Mouse (Mus musculus) heart, embryonic 12.5 days (tissue): ENCODE data around the gene Blnk. TPM values are rescaled to one million over a fixed set of nuclear protein-coding genes. Genes with fewer than 3 reads are reported as not detected.

Experiments
- ATAC-seq: fragments of 200-750 bp; cut with Nextera tagmentation; 2 replicates; pipeline ENCODE4 v1.8.0; 2017; ENCODE audit warnings: moderate TSS enrichment, moderate library complexity; ENCODE audit not compliant: insufficient number of reproducible peaks, low FRiP score
- H3K27ac ChIP-seq: fragments of 300-500 bp; sonication (generic); 2 replicates; pipeline ENCODE4 v1.5.1; 2016; ENCODE audit warnings: mild to moderate bottlenecking, moderate library complexity; ENCODE audit not compliant: poor library complexity, severe bottlenecking
- H3K27me3 ChIP-seq: fragments of 300-500 bp; sonication (generic); replicated peaks from 2 replicates; pipeline ENCODE4 v1.6.1; 2016; ENCODE audit warnings: mild to moderate bottlenecking, moderate library complexity
- H3K36me3 ChIP-seq: fragments of 300-500 bp; sonication (generic); 2 replicates; pipeline ENCODE4 v1.6.1; 2016; ENCODE audit warnings: mild to moderate bottlenecking, moderate library complexity
- H3K4me1 ChIP-seq: fragments of 300-500 bp; sonication (generic); replicated peaks from 2 replicates; pipeline ENCODE4 v1.6.1; 2016; ENCODE audit warnings: mild to moderate bottlenecking
- H3K4me2 ChIP-seq: fragments of 300-500 bp; sonication (generic); 2 replicates; pipeline ENCODE4 v1.6.1; 2016; ENCODE audit warnings: mild to moderate bottlenecking, moderate library complexity
- H3K4me3 ChIP-seq: fragments of 300-500 bp; sonication (generic); 2 replicates; pipeline ENCODE4 v1.5.1; 2016; ENCODE audit warnings: mild to moderate bottlenecking
- H3K9ac ChIP-seq: fragments of 300-500 bp; sonication (generic); 2 replicates; pipeline ENCODE4 v1.6.1; 2016; ENCODE audit warnings: mild to moderate bottlenecking, moderate library complexity
- H3K9me3 ChIP-seq: fragments of 300-500 bp; sonication (generic); replicated peaks from 2 replicates; pipeline ENCODE4 v1.6.1; 2016; ENCODE audit warnings: mild to moderate bottlenecking, moderate library complexity
- WGBS: fragments of 180-500 bp; shearing (Covaris S2); methylation state at CpG from one replicate; pipeline ENCODE4 v1.1.7; 2016; 5-methylcytosine and 5-hydroxymethylcytosine counted together
- polyA plus RNA-seq: library from polyadenylated mRNA; unstranded; fragments of >200 nt; fragmentation: Nextera tagmentation; extraction: Ambion mirVana; gene quantifications from 2 replicates; pipeline ENCODE4 v1.2.1, GENCODE M21; 2016

The Blnk gene
- polyA plus RNA-seq, 1 experiment from 2014 or later = 0.19 TPM

DNA sequence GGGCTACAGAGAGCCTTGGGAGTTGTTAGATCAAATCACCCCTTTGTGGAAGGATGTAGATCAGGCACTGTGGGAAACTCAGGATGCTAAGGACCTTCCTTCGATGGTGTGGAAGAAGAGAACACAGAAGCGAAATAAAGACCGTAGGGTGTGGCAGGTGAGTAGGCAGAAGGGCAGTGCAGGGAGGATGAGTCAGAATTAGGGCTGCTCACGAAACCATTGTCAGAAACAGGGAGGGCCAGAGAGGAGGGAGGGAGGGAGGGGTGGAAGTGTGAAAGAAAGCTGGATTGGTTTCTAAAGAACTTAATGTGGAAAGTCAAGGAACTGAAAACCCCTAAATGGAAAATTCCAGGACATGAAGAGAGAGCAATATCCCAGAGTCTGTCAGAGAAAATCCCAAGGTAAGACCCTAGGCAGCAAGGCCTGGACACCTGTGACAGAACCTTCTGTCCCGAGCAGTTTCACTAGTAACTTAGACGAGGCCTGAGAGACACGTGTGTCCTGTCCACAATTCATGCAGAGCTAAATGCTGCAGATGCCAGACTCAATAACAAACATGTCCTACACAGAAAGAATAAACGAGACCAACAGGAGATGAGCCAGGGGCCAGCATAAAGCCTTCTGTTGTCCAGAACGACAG lies 4.3 kb downstream of the Blnk start:
- 73% methylated on average over 9 of the region's 9 CpGs for WGBS
- no peak overlapping the region for H3K4me3 ChIP-seq
- no peaks in the 10 kb centered on the region for H3K4me1 ChIP-seq
- H3K9me3 ChIP-seq = no peaks in the 10 kb centered on the region
- no peaks in the 10 kb centered on the region for H3K36me3 ChIP-seq
- H3K27me3 ChIP-seq = no peaks in the 10 kb centered on the region
- no peak overlapping the region for H3K9ac ChIP-seq
- ATAC-seq = no peak
- H3K27ac ChIP-seq = no peak overlapping the region
- H3K4me2 ChIP-seq = no peak overlapping the region

DNA sequence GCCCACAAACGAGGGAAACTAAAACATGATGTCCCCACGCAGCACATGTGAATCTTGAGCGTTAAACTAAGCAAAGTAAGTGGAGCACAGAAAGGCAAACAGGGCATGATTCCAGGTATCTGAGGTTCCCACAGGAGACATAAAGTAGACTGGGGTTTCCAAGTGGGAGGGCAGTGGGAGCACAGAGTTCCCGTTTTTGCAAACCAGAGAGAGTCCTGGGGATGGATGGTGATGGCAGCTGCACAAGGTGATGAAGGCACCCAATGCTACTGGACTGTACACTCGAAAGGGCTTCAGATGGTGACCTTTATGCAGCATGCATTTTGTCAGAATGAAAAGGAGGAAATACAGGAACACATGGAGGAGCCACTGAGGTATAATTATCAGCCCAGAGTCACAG lies 5.5 kb downstream of the Blnk start:
- 74% methylated on average over 5 of the region's 5 CpGs for WGBS
- no peaks in the 10 kb centered on the region for H3K4me1 ChIP-seq
- H3K4me3 ChIP-seq = no peak overlapping the region
- H3K27ac ChIP-seq = no peak overlapping the region
- ATAC-seq = no peak
- H3K36me3 ChIP-seq = no peaks in the 10 kb centered on the region
- H3K9ac ChIP-seq = no peak overlapping the region
- no peaks in the 10 kb centered on the region for H3K9me3 ChIP-seq
- no peaks in the 10 kb centered on the region for H3K27me3 ChIP-seq
- no peak overlapping the region for H3K4me2 ChIP-seq

DNA sequence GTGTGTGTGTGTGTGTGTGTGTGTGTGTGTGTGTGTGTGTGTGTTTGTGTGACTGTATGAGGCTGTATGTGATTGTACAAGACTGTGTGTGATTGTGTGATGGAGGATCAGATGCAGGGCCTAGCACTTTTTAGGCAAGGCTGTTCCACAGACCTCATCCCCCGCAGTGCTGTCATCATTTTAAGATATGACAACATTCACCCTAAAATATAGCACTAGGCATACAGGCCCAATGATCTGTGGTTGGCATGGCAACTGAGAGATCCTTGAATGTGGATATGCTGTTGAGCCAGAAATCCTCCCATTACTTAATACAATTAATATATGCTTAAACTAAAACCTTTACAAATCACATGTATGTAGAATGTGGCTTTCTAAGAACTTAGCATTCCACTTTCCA lies 9.8 kb downstream of the Blnk start:
- ATAC-seq = no peak
- Histone ChIP-seq H3K9me3 (no peaks in the 10 kb centered on the region), H3K36me3 (no peaks in the 10 kb centered on the region), H3K27me3 (no peaks in the 10 kb centered on the region), H3K4me3 (no peak overlapping the region), H3K9ac (no peak overlapping the region), H3K4me1 (no peaks in the 10 kb centered on the region), H3K27ac (no peak overlapping the region), H3K4me2 (no peak overlapping the region)
- WGBS = 81% methylated on average over 1 of the region's 1 CpGs

DNA sequence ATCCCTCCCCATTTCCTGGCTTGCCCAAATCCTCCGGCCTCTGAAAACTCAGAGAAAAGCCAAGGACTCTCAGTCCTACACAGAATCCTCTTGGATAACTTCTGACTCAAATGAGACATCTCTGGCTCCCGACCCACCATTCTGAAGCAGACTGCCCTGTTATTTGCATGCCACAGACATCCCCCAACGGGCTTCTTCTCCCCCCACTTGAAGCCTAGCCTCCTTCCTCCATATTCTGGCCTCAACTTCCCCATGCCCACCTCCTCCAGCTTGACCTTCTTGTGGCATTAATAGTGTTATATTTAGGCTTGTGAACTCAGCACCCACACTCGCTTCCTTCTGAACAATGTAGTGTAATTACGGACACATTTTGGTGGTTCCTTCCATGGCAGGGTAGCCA lies 13.7 kb downstream of the Blnk start:
- no peak overlapping the region for H3K9ac ChIP-seq
- no peaks in the 10 kb centered on the region for H3K9me3 ChIP-seq
- ATAC-seq = no peak
- H3K4me1 ChIP-seq = no peaks in the 10 kb centered on the region
- H3K27ac ChIP-seq = no peak overlapping the region
- 71% methylated on average over 5 of the region's 5 CpGs for WGBS
- H3K27me3 ChIP-seq = no peaks in the 10 kb centered on the region
- no peak overlapping the region for H3K4me2 ChIP-seq
- no peaks in the 10 kb centered on the region for H3K36me3 ChIP-seq
- no peak overlapping the region for H3K4me3 ChIP-seq

DNA sequence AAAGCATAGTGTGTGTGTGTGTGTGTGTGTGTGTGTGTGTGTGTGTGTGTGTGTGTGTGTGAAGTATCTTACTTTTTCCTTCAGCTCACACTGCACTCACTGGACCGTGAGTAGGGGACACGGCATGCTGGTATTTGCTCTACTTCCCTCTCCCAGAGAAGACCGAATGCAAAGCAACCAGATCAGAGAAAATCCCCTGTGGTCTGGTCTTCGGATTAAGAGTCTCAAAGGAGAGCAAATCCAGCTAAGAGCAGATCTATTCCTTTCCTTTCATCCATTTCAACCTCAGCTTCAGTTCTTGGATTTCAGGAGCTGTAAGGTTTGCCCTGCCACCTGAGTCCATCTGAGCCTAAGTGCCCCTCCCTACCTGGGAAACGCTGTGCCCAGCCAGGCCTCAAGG lies 16.3 kb downstream of the Blnk start:
- H3K4me1 ChIP-seq = no peaks in the 10 kb centered on the region
- H3K4me2 ChIP-seq = no peak overlapping the region
- WGBS = 52% methylated on average over 5 of the region's 5 CpGs
- H3K27ac ChIP-seq = no peak overlapping the region
- H3K9me3 ChIP-seq = no peaks in the 10 kb centered on the region
- H3K9ac ChIP-seq = no peak overlapping the region
- no peaks in the 10 kb centered on the region for H3K36me3 ChIP-seq
- ATAC-seq = no peak
- H3K27me3 ChIP-seq = no peaks in the 10 kb centered on the region
- no peak overlapping the region for H3K4me3 ChIP-seq

DNA sequence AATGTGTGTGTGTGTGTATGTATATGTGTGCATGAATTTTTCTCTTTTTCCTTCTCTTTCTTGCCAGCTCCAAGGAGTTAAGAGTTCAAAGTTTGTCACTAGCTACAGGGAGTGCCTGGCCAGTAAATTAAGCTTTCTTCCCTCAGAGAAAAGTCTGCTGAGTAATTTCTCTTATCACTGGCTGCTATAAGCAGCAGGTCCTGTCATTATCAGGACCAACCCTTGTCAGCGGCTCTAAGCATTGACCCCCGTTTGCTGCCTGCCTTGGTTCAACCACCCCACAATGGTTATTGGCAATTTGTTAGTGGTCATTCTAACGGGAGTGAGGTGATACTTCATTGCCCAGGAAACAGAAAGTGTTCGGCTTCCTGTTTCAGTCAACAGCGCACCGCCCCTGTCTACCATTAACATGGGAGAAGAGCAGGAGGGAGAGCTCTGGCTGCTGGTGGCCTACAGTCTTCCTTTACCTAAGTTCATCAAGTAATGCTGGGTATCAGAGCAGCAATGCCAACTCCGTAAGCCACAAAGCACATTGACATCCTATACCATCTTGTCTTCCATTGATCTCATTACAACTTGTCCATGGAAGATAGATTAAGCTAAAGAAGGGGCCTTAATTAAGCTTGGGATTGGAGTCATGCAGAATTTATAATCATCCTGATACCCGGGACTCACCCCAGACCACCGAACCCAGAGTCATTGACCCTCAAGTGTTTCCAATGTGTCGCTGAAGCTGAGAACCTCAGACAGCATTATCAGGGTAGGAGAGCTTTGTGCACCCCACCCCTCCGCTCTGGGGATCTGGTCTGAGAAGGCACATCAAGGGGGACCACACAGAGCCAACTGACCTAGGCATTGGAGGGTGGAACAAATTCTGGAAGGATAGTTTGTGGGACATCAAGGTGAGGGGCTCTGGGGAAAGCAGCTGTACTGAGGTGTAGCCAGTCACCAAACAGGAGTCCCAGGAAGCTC lies 17.1 kb downstream of the Blnk start:
- H3K4me2 ChIP-seq = no peak overlapping the region
- no peak for ATAC-seq
- WGBS = 62% methylated on average over 11 of the region's 11 CpGs
- no peak overlapping the region for H3K27ac ChIP-seq
- H3K36me3 ChIP-seq = no peaks in the 10 kb centered on the region
- H3K9me3 ChIP-seq = no peaks in the 10 kb centered on the region
- H3K4me1 ChIP-seq = no peaks in the 10 kb centered on the region
- no peak overlapping the region for H3K4me3 ChIP-seq
- H3K27me3 ChIP-seq = no peaks in the 10 kb centered on the region
- H3K9ac ChIP-seq = no peak overlapping the region

DNA sequence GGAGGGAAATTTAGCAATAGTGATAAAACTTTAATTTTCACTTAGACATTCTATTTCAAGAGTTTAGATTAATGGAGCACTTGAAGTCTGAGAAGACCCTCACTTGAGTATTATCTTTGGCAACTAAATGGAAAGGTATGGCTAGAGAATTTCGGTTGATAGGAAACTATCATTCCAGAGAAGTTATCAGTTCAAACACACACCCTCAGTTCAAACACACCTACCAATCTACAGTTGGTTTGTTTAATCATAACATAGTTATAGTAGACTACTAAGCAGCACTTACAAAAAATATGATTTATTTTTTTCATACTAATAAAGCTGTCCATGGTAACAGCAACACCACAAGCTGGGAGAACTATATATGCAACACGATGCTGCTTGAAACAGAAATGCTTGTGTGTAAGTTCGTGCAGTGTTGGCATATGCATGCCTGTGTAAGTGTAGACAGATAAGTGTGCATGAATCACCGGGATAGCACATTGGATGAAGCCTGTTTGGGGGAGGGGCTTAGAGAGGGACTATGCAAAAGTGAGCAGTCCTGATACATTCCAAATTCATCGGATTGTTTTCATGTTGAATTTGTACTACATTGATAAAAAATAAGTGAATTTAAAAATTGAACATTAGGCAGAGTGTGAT lies 22.9 kb downstream of the Blnk start:
- ATAC-seq = no peak
- no peak overlapping the region for H3K4me3 ChIP-seq
- no peaks in the 10 kb centered on the region for H3K9me3 ChIP-seq
- no peaks in the 10 kb centered on the region for H3K4me1 ChIP-seq
- WGBS = 66% methylated on average over 5 of the region's 5 CpGs
- no peaks in the 10 kb centered on the region for H3K27me3 ChIP-seq
- H3K9ac ChIP-seq = no peak overlapping the region
- no peaks in the 10 kb centered on the region for H3K36me3 ChIP-seq
- no peak overlapping the region for H3K27ac ChIP-seq
- H3K4me2 ChIP-seq = no peak overlapping the region

DNA sequence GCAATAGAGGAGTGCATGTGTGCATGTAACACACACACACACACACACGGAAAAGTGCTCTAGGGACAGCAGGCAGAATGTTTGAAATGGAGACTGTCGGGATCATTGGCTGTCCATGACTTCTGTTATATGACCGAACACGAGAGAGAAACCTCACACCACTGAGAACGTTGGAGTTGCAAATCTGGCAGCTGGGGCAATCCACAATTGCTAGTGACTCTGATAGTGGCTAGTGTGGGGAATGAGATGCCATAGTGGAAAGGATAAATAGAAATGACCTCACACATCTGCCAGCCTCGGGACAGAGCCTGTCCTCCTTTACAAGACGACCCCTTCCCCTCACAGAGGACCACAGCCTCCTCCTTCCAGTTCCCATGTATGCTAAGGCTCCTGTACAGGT lies 23.6 kb downstream of the Blnk start:
- Histone ChIP-seq H3K9me3 (no peaks in the 10 kb centered on the region), H3K9ac (no peak overlapping the region), H3K4me3 (no peak overlapping the region), H3K4me1 (no peaks in the 10 kb centered on the region), H3K27me3 (no peaks in the 10 kb centered on the region), H3K4me2 (no peak overlapping the region), H3K27ac (no peak overlapping the region), H3K36me3 (no peaks in the 10 kb centered on the region)
- WGBS = 62% methylated on average over 7 of the region's 7 CpGs
- no peak for ATAC-seq

DNA sequence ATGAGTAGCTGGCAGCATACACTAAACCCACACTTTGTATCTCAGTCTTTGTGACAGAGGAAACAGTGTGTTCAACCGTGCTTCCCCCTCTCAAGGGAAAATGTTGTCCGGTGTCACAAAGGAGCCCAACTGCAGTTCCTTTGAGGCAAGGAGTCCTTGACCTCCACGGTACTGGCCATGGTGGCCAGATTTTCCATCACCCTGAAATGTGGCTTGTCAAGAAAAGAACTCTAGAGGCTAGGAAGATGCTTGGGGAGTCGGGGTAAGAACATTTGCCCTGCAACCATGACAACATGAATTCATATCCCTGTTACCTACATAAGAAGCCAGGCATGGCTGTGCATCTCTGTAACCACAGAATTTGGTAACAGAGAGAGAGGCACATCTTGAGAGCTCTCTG lies 24.0 kb downstream of the Blnk start:
- no peak overlapping the region for H3K27ac ChIP-seq
- H3K9me3 ChIP-seq = no peaks in the 10 kb centered on the region
- no peak overlapping the region for H3K9ac ChIP-seq
- H3K4me2 ChIP-seq = no peak overlapping the region
- H3K4me1 ChIP-seq = no peaks in the 10 kb centered on the region
- no peaks in the 10 kb centered on the region for H3K36me3 ChIP-seq
- 72% methylated on average over 4 of the region's 4 CpGs for WGBS
- no peak for ATAC-seq
- no peak overlapping the region for H3K4me3 ChIP-seq
- H3K27me3 ChIP-seq = no peaks in the 10 kb centered on the region

DNA sequence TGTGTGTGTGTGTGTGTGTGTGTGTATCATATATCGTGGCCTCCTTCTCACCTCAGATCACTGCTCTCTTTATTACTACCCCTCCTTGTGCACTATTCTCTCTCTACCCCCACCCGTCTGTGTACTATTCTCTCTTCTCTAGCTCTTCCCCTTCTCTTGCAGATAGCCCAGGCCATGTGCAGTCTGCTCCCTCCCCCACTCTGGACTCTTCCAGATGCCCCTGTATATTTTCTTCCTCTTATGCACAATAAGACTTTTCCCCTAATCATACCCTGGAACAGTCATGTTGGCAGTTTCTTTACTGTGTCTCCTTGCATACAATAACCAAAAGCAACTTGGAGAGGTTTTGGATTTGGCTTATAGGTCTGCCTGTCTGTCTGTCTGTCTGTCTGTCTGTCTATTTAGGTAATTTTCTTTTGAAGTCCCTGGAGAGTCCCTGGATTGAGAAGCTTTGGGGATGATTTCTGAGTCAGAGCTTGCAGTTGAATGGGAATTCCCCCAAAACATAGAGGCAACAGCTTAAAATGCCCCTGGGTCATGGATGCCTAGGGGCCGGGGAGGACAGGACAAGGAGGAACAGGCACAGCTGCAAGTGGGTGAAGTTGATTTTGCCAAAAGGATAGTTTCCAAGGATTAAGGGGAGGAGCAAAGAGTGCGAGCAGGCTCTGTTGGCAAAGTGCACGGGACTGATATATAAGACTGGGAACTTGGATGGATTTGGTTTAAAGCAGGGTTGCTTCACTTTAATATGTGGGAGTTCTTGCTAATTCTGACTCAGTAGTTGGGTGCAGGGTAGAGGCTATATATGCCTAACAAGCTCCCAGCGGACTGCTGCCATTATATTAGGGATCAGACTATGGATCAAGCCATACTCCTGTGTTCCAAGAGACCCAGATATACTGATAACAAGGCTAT lies 29.1 kb downstream of the Blnk start:
- Histone ChIP-seq H3K27ac (no peak overlapping the region), H3K4me2 (no peak overlapping the region), H3K4me1 (peaks cover 4% of the 10 kb centered on the region; the same call in 1 of the 2 replicates), H3K4me3 (no peak overlapping the region), H3K27me3 (peaks cover 12% of the 10 kb centered on the region), H3K9ac (no peak overlapping the region), H3K9me3 (no peaks in the 10 kb centered on the region), H3K36me3 (no peaks in the 10 kb centered on the region)
- ATAC-seq = no peak
- WGBS = 71% methylated on average over 6 of the region's 6 CpGs
